Mouse (Mus musculus) heart, embryonic 14.5 days (tissue): ENCODE measurements around the gene Cmpk2. TPM values are rescaled to one million over a fixed set of nuclear protein-coding genes. Genes with fewer than 3 reads are reported as not detected.
"Not testable (repeated sequence)": the region's sequence is repeated elsewhere in the genome, so short reads cannot be mapped to it uniquely, and the experiment has no call there.

Experiments
- ATAC-seq: fragments of 200-750 bp; cut with Nextera tagmentation; 2 replicates; pipeline ENCODE4 v1.8.0; 2017; ENCODE audit warnings: low read depth, moderate TSS enrichment; ENCODE audit not compliant: insufficient number of reproducible peaks, insufficient read depth, low FRiP score
- H3K27ac ChIP-seq, 2 experiments: fragments of 200-500 bp in 1 of 2; fragments of 300-500 bp in 1 of 2; sonication (generic) in 1 of 2; replicated peaks in 1 of 2; 2 replicates each; pipeline ENCODE4 v1.5.1; 2012 to 2014; ENCODE audit warnings: low read depth in 2 of 2, low read length in 2 of 2, control low read depth in 1 of 2, mild to moderate bottlenecking in 1 of 2, mixed read lengths in 1 of 2; ENCODE audit not compliant: control insufficient read depth in 1 of 2, insufficient read depth in 1 of 2
- H3K27me3 ChIP-seq: fragments of 300-500 bp; sonication (generic); 2 replicates; pipeline ENCODE4 v1.6.1; 2014; ENCODE audit warnings: mild to moderate bottlenecking, low read length, control low read depth; ENCODE audit not compliant: control insufficient read depth, insufficient read depth
- H3K36me3 ChIP-seq: fragments of 300-500 bp; sonication (generic); 2 replicates; pipeline ENCODE4 v1.6.1; 2014; ENCODE audit warnings: mild to moderate bottlenecking, control low read depth, low read length, mixed read lengths; ENCODE audit not compliant: control insufficient read depth, insufficient read depth
- H3K4me1 ChIP-seq, 2 experiments: fragments of 200-500 bp in 1 of 2; fragments of 300-500 bp in 1 of 2; sonication (generic) in 1 of 2; 2 replicates each; pipeline ENCODE4 v1.6.1; 2012 to 2014; ENCODE audit warnings: low read length in 2 of 2, control low read depth in 1 of 2, mixed read lengths in 1 of 2; ENCODE audit not compliant: control insufficient read depth in 2 of 2, insufficient read depth in 2 of 2
- H3K4me2 ChIP-seq: fragments of 300-500 bp; sonication (generic); 2 replicates; pipeline ENCODE4 v1.6.1; 2014; ENCODE audit warnings: mild to moderate bottlenecking, low read length
- H3K4me3 ChIP-seq, 2 experiments: fragments of 200-500 bp in 1 of 2; fragments of 300-500 bp in 1 of 2; sonication (generic) in 1 of 2; 2 replicates each; pipeline ENCODE4 v1.5.1; 2012 to 2014; ENCODE audit warnings: low read length in 2 of 2, mild to moderate bottlenecking in 2 of 2, control low read depth in 1 of 2, low read depth in 1 of 2, moderate library complexity in 1 of 2; ENCODE audit not compliant: control insufficient read depth in 1 of 2, insufficient read depth in 1 of 2
- H3K9ac ChIP-seq: fragments of 300-500 bp; sonication (generic); 2 replicates; pipeline ENCODE4 v1.6.1; 2014; ENCODE audit warnings: mild to moderate bottlenecking, low read length
- H3K9me3 ChIP-seq: fragments of 300-500 bp; sonication (generic); 2 replicates; pipeline ENCODE4 v1.6.1; 2016; ENCODE audit warnings: low read length, control low read depth; ENCODE audit not compliant: control insufficient read depth
- WGBS: fragments of 180-500 bp; shearing (Covaris S2); extraction: QIAGEN DNeasy Blood & Tissue Kit; methylation state at CpG from one replicate; pipeline ENCODE4 v1.1.7; 2014; 5-methylcytosine and 5-hydroxymethylcytosine counted together
- polyA plus RNA-seq: library from polyadenylated mRNA; unstranded; fragments of >200 nt; fragmentation: Nextera tagmentation; extraction: Ambion mirVana; gene quantifications from 2 replicates; pipeline ENCODE4 v1.2.1, GENCODE M21; 2014

Gene Cmpk2
- polyA plus RNA-seq, 1 experiment from 2014 or later, result 3.0 TPM

DNA sequence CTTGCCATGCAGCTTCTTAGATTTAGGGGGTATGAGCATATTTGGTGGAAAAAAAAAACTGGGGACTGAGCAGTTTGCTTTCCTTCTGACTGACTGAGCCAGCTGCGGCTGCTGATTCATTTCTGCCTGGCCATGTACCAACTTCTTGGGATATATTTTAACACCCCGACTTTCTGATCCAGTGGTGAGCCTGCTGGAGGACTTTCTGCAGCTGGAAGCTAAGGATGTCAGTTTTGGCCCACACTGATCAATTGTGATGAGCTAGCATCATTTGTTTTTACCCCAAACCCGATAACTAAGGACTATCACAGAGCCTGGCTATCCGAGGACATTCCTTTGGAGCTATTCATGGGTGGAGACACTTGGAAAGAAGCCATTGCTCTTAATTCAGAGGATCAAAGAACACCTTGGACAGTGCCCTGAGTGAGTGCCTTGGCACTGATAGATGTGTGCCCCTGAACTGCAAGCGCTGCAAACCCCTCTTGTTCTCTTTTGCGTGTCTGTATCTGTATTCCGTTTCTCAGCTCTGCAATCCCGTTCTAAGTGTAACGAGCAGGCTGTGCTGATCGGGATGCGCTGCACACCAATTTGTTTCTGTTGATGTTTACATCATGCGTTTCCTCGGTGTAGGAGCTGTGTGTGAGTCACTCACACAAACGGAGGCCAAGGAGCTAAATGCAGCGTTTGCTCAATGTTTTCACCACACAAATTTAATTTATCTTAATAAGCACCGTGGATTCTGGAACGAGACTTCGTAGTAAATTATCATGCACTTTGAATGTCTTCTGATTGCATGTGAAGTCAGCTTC is 9.4 kb downstream of the Cmpk2 start:
- Histone ChIP-seq H3K9ac (no peak overlapping the region), H3K36me3 (no peaks in the 10 kb centered on the region)
- ATAC-seq, result no peak

GRCm38 (mm10) chr12:26485738-26486580 is 17.0 kb downstream of the Cmpk2 start:
- 86% methylated on average over 12 of the region's 12 CpGs for WGBS
- H3K4me1 ChIP-seq, result not testable (repeated sequence)

More for the DNA sequence above, 9.4 kb downstream of the Cmpk2 start:
- Histone ChIP-seq H3K4me2 (no peak overlapping the region), H3K4me3 (no peak overlapping the region), H3K27me3 (no peaks in the 10 kb centered on the region), H3K27ac (no peak overlapping the region), H3K9me3 (no peaks in the 10 kb centered on the region), H3K4me1 (peaks cover 0 to 3% of the 10 kb centered on the region in 2 experiments; a peak in 1 of 4 replicates)
- WGBS, result 67% methylated on average over 18 of the region's 18 CpGs

DNA sequence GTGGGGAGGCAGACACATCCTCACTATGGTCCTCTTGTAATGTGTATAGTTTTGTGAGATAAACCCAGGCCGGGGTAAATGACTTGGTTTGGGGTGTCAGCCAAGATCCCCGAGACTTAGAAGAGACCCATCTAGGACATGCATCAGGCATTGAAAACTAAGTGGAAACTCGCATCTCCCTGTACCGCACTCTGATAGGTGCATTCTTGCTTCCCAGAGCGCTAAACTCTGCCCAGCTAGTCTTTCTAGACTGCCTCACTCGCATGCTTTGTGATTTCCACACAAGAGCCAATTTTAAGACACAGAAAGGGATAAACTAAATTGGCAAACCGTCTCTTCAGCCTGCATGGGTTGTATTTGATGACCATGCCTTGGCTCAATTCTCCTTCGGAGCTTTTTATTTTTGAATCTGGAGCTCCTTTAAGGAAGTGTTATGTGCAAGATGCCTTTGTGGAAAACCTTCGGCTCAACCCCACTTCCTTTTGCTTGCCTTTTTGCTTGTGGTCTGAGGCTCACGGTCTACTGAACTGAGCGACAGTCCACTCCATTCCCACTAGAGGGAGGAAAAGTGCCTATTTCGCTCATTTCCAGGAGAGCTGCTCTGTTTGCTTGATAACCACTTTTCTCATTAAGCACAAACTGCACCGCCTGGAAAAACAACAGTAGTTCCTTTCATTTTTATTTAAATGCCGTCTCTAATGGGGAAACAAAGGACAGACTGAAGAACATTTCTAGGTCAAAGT is 19.0 kb downstream of the Cmpk2 start:
- H3K27me3 ChIP-seq, result no peaks in the 10 kb centered on the region
- H3K4me2 ChIP-seq, result no peak overlapping the region
- H3K27ac ChIP-seq, result no peak overlapping the region
- H3K4me3 ChIP-seq, result no peak overlapping the region
- no peaks in the 10 kb centered on the region for H3K36me3 ChIP-seq
- H3K4me1 ChIP-seq, result no peaks in the 10 kb centered on the region
- no peaks in the 10 kb centered on the region for H3K9me3 ChIP-seq
- WGBS, result 55% methylated on average over 14 of the region's 14 CpGs
- ATAC-seq, result no peak
- H3K9ac ChIP-seq, result no peak overlapping the region

More at GRCm38 (mm10) chr12:26485738-26486580, 17.0 kb downstream of the Cmpk2 start:
- H3K27me3 ChIP-seq, ATAC-seq, H3K27ac ChIP-seq, H3K4me2 ChIP-seq, H3K36me3 ChIP-seq, H3K9me3 ChIP-seq, H3K4me3 ChIP-seq, H3K9ac ChIP-seq: not testable (repeated sequence)

DNA sequence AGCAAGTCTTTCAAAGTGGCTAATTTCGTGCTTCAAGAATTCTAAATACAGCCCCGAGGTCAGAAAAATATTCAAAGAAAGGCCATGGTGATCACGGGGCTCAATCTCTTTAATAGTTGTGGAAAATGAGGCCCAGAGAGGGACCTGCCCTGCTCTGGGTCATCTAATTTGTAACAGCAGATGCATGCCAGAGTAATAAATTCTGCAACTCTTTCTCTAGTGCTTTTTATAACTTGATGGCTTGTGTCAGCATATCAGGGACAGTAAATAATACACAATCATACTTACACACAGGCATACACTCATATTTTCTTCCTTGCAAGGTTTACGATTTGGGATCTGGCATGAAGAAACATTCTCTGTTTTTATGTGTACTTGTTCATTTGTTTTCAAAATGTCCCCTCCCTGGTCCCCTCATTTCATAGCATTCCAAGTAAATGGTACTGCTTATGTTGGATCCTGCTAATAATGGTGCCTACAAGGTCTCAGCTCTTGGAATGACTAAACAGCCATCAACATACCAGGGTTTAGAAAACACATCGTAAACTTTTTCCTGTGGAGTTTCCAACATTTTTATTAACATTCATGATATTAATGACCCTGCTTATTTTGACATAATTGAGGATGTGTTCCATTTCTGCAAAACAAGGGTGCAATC is 19.7 kb downstream of the Cmpk2 start:
- Histone ChIP-seq H3K36me3 (no peaks in the 10 kb centered on the region), H3K4me1 (no peaks in the 10 kb centered on the region), H3K4me2 (no peak overlapping the region), H3K4me3 (no peak overlapping the region), H3K9ac (no peak overlapping the region), H3K27ac (no peak overlapping the region), H3K9me3 (no peaks in the 10 kb centered on the region), H3K27me3 (no peaks in the 10 kb centered on the region)
- WGBS, result 70% methylated on average over 5 of the region's 5 CpGs
- ATAC-seq, result no peak

DNA sequence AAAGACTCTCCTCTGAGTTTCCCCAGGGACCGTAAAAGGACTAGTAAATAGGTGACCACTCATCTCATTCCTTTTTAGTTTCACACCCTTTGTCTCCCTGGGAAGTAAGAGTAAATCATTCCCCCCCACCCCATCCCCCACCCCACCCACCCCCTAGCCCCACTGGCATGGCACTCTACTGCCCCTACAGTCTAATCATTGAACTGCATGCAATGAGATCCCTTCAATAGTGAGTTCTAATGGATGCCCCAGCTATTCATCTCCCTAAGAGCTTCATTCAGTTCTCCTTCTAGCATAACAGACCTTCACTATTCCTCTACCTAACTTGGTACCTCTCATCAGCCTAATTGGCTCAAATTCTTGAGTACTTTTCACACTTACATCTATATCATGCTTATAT is 20.9 kb downstream of the Cmpk2 start:
- no peak overlapping the region for H3K27ac ChIP-seq
- no peaks in the 10 kb centered on the region for H3K4me1 ChIP-seq
- H3K4me2 ChIP-seq, result no peak overlapping the region
- WGBS, result 78% methylated on average over 1 of the region's 1 CpGs
- no peaks in the 10 kb centered on the region for H3K27me3 ChIP-seq
- H3K36me3 ChIP-seq, result no peaks in the 10 kb centered on the region
- H3K4me3 ChIP-seq, result no peak overlapping the region
- H3K9me3 ChIP-seq, result no peaks in the 10 kb centered on the region
- H3K9ac ChIP-seq, result no peak overlapping the region
- ATAC-seq, result no peak

DNA sequence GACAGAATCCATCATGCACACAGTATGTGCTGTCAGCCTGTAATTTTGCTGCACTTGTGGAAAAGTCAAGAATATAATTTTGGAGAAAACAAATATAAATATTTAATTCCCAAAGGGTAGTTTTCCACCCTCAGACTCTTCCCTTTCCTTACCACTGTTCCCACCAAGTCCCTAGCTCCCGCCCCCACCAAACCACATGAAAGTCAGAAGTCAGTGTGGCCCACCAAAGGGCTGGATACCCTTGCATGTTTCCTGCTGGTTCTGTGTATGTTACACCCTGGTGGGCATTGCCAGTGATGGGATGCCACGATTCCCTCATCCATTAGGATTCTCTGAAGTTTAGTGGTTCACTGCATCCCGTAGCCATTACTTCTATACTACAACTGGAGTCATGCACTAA is 32.0 kb downstream of the Cmpk2 start:
- H3K36me3 ChIP-seq, result no peaks in the 10 kb centered on the region
- H3K4me2 ChIP-seq, result no peak overlapping the region
- H3K4me1 ChIP-seq, result no peaks in the 10 kb centered on the region
- H3K27ac ChIP-seq, result no peak overlapping the region
- no peak for ATAC-seq
- H3K9ac ChIP-seq, result no peak overlapping the region
- WGBS, result 84% methylated on average over 3 of the region's 3 CpGs
- H3K4me3 ChIP-seq, result no peak overlapping the region
- H3K27me3 ChIP-seq, result no peaks in the 10 kb centered on the region
- H3K9me3 ChIP-seq, result no peaks in the 10 kb centered on the region

DNA sequence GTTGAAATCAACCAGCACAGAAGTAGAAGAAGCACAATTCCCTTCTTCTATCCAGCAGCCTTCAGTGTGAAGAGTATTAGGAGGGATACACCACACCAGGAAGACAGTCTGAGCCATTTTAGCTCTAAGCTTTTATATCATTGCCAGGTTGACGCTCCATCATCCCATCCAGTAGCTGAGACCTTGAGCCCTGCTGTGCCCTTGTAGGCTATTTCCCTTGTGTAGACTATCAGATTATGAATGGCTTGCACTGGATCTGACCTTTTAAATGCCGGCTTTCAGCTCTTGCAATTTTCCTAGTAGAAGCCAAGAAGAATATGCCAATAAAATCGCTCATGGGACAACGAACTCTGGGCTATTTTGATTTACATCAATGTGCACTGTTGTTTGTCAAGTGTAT is 42.0 kb downstream of the Cmpk2 start:
- Histone ChIP-seq H3K27ac (no peak overlapping the region), H3K4me2 (no peak overlapping the region), H3K4me1 (no peaks in the 10 kb centered on the region), H3K9me3 (no peaks in the 10 kb centered on the region), H3K9ac (no peak overlapping the region), H3K27me3 (no peaks in the 10 kb centered on the region), H3K4me3 (no peak overlapping the region), H3K36me3 (no peaks in the 10 kb centered on the region)
- ATAC-seq, result no peak
- WGBS, result 87% methylated on average over 4 of the region's 4 CpGs
